Mouse (Mus musculus) hindbrain, embryonic 12.5 days (tissue): ENCODE measurements at regions not wholly inside any gene's neighbourhood (a gene's known extent, or its start where the extent isn't known, plus 50 kb on each side); places are given as distances from the start of the nearest gene placed in this dataset.

Source experiments
- ATAC-seq: fragments of 200-750 bp; cut with Nextera tagmentation; 2 replicates; pipeline ENCODE4 v1.8.0; 2017; ENCODE audit warnings: moderate TSS enrichment; ENCODE audit not compliant: low FRiP score
- H3K27ac ChIP-seq: fragments of 300-500 bp; sonication (generic); 2 replicates; pipeline ENCODE4 v1.5.1; 2016; ENCODE audit warnings: mild to moderate bottlenecking
- H3K27me3 ChIP-seq: fragments of 300-500 bp; sonication (generic); 2 replicates; pipeline ENCODE4 v1.6.1; 2016; ENCODE audit warnings: mild to moderate bottlenecking
- H3K36me3 ChIP-seq: fragments of 300-500 bp; sonication (generic); 2 replicates; pipeline ENCODE4 v1.6.1; 2016; ENCODE audit warnings: mild to moderate bottlenecking
- H3K4me1 ChIP-seq: fragments of 300-500 bp; sonication (generic); 2 replicates; pipeline ENCODE4 v1.6.1; 2016
- H3K4me2 ChIP-seq: fragments of 300-500 bp; sonication (generic); replicated peaks from 2 replicates; pipeline ENCODE4 v1.6.1; 2016; ENCODE audit warnings: mild to moderate bottlenecking
- H3K4me3 ChIP-seq: fragments of 300-500 bp; sonication (generic); 2 replicates; pipeline ENCODE4 v1.5.1; 2016; ENCODE audit warnings: mild to moderate bottlenecking
- H3K9ac ChIP-seq: fragments of 300-500 bp; sonication (generic); 2 replicates; pipeline ENCODE4 v1.6.1; 2016; ENCODE audit warnings: mild to moderate bottlenecking, moderate library complexity
- H3K9me3 ChIP-seq: fragments of 300-500 bp; sonication (generic); replicated peaks from 2 replicates; pipeline ENCODE4 v1.6.1; 2016; ENCODE audit warnings: mild to moderate bottlenecking
- WGBS: fragments of 180-500 bp; shearing (Covaris S2); methylation state at CpG from one replicate; pipeline ENCODE4 v1.1.7; 2016; 5-methylcytosine and 5-hydroxymethylcytosine counted together

DNA sequence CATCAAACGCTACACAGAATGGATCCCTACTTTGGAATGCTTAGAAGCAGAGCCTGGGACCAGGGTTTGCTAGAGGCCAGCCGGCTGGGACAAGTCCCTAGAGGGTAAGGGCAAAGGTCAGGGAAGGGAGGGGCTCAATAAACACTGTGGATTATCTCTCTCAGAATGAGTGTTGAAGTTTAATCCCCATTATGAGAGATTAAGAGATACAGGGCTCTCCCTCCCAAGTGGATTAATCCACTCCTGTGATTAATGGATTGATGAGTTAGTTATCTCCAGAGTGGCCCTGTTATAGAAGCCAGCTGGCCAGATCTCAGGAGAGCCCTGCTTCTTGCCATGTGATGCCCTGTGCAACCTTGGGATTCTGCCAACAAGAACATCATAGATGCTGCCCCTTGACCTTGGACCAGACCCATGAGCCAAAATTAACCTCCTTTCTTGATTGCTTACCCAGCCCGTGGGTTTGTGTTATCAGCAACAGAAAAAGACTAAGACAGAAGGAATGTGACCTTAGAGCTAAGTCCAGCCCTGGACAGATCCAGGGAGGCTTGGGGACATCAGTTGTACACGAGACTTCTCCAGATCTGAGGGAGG, 119.6 kb upstream of the Slc22a12 start:
- no peak overlapping the region for H3K9ac ChIP-seq
- H3K27me3 ChIP-seq: no peaks in the 10 kb centered on the region
- H3K36me3 ChIP-seq: no peaks in the 10 kb centered on the region
- H3K4me3 ChIP-seq: no peak overlapping the region
- H3K27ac ChIP-seq: no peak overlapping the region
- H3K4me2 ChIP-seq: no peak overlapping the region
- no peaks in the 10 kb centered on the region for H3K9me3 ChIP-seq
- peaks cover 4% of the 10 kb centered on the region; the same call in 1 of the 2 replicates for H3K4me1 ChIP-seq
- WGBS: 35% methylated on average over 4 of the region's 4 CpGs
- no peak for ATAC-seq

DNA sequence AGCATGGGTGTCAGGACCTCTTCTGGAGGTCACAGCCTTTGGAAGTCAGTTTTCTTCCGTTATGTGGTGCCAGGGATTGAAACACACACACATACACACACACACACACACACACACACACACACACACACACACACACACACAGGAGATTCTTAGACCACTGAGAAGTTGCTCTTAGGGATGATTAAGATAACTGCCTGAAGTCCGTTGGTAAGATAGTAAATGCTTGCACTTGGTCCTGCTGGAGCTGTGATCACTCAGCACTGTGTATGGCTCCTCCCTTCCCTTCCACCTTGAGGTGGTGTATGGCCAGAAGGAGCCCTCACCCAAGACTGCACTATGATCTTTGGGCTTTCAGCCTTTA, 118.7 kb upstream of the Slc22a12 start:
- Histone ChIP-seq H3K4me3 (no peak overlapping the region), H3K4me2 (no peak overlapping the region), H3K27me3 (no peaks in the 10 kb centered on the region), H3K36me3 (no peaks in the 10 kb centered on the region), H3K4me1 (peaks cover 4% of the 10 kb centered on the region; the same call in 1 of the 2 replicates), H3K9me3 (no peaks in the 10 kb centered on the region), H3K9ac (no peak overlapping the region), H3K27ac (no peak overlapping the region)
- 59% methylated on average over 2 of the region's 2 CpGs for WGBS
- ATAC-seq: no peak

- no peak overlapping the region for H3K27ac ChIP-seq
- no peaks in the 10 kb centered on the region for H3K27me3 ChIP-seq
- ATAC-seq: no peak
- H3K4me2 ChIP-seq: no peak overlapping the region
- WGBS: 36% methylated on average over 8 of the region's 8 CpGs
- H3K9ac ChIP-seq: no peak overlapping the region
- no peak overlapping the region for H3K4me3 ChIP-seq
- no peaks in the 10 kb centered on the region for H3K9me3 ChIP-seq
- H3K36me3 ChIP-seq: no peaks in the 10 kb centered on the region
- peaks cover 4% of the 10 kb centered on the region; the same call in 1 of the 2 replicates for H3K4me1 ChIP-seq
These were observed 118.1 kb upstream of the Slc22a12 start for GRCm38 (mm10) chr19:6660723-6661507.

DNA sequence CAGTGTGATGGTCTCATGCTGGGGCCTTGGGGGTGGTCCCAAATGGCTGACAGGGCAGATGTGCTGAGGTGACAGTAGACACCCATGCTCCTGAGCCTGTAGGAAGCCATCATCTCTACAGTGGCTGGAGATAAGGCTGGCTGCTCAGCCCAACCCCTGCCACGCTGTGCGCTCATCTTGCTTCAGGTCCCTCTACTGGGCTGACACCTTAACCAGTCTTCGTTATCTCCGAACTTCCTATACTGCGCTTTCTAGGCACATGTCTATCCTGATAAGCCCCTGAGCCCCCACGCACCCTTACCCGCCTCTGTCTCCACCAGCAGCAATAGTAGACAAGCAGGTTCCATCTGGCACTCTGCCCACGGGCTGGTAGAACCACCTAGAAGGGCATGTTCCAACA, 117.3 kb upstream of the Slc22a12 start:
- Histone ChIP-seq H3K27ac (no peak overlapping the region), H3K36me3 (no peaks in the 10 kb centered on the region), H3K9ac (no peak overlapping the region), H3K4me2 (no peak overlapping the region), H3K27me3 (no peaks in the 10 kb centered on the region), H3K9me3 (no peaks in the 10 kb centered on the region), H3K4me3 (no peak overlapping the region), H3K4me1 (peaks cover 4% of the 10 kb centered on the region; the same call in 1 of the 2 replicates)
- WGBS: 87% methylated on average over 8 of the region's 8 CpGs
- ATAC-seq: no peak

DNA sequence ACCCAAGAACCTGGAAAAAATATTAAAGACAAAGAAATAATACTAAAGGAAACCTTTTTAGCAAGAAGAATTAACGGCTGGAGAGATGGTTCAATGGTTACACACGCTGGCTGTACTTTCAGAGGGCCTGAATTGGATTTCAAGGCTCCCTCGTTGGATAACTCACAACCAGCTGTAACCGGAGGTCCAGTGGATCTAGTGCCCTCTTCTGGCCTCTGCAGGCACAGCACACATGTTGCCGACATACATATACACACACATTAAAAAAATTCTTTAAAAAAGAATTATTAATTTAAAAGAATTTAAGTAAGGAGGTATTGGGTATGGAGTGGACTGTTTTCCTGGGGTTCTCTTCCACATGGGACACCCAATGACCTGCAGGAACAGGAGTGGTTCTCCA, 111.7 kb upstream of the Slc22a12 start:
- no peak for ATAC-seq
- Histone ChIP-seq H3K4me3 (no peak overlapping the region), H3K27me3 (no peaks in the 10 kb centered on the region), H3K4me1 (peaks cover 6% of the 10 kb centered on the region; the same call in 1 of the 2 replicates), H3K27ac (no peak overlapping the region), H3K9ac (no peak overlapping the region), H3K4me2 (no peak overlapping the region), H3K9me3 (no peaks in the 10 kb centered on the region), H3K36me3 (no peaks in the 10 kb centered on the region)
- 84% methylated on average over 5 of the region's 5 CpGs for WGBS

DNA sequence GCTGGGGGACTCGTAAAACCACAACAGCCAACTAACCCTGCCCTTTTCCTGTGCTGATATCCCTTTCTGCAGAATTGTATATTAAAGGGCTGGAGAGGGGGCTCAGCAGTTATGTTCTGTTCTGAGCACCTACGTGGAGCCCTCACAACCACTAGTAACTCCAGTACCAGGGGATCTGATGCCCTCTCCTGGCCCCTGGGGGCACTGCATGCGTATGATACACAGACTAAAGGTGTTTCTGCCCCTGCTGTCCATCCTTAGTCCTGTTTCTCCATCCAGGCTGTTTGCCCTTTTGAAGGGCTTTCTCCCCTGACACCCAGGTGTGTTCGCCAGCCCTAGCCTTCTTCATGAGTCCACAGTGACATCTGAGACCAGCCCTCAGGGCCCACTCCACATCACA, 109.9 kb upstream of the Slc22a12 start:
- H3K9me3 ChIP-seq: no peaks in the 10 kb centered on the region
- WGBS: 73% methylated on average over 4 of the region's 4 CpGs
- H3K36me3 ChIP-seq: no peaks in the 10 kb centered on the region
- peaks cover 6% of the 10 kb centered on the region; the same call in 1 of the 2 replicates for H3K4me1 ChIP-seq
- no peak overlapping the region for H3K9ac ChIP-seq
- H3K4me2 ChIP-seq: no peak overlapping the region
- H3K27me3 ChIP-seq: no peaks in the 10 kb centered on the region
- no peak overlapping the region for H3K4me3 ChIP-seq
- no peak for ATAC-seq
- H3K27ac ChIP-seq: no peak overlapping the region

DNA sequence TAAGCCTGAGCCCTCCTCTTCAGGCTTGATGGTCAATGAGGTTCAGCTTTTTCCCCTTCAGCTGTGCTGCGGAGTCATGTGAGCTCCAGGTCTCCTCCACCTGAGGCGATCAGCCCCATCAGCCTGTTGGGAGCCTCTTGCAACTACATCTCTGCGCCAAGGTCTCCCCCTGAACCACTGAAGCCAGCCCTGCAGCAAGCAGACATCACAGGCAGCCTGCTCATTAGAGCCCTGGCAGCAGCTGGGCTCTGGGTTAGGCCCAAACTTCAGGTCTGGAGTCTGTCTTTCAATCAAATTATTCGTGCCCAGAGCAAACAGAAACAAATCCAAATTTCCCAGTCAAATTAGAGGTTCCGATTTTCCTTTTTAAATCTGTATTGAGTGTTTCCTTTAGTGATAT, 108.4 kb upstream of the Slc22a12 start:
- Histone ChIP-seq H3K4me3 (no peak overlapping the region), H3K4me2 (no peak overlapping the region), H3K4me1 (peaks cover 6% of the 10 kb centered on the region; the same call in 1 of the 2 replicates), H3K9me3 (no peaks in the 10 kb centered on the region), H3K27me3 (no peaks in the 10 kb centered on the region), H3K27ac (no peak overlapping the region), H3K36me3 (no peaks in the 10 kb centered on the region), H3K9ac (no peak overlapping the region)
- no peak for ATAC-seq
- WGBS: 70% methylated on average over 5 of the region's 5 CpGs

GRCm38 (mm10) chr19:6649885-6650284, 107.1 kb upstream of the Slc22a12 start:
- Histone ChIP-seq H3K9ac (no peak overlapping the region), H3K4me2 (no peak overlapping the region), H3K4me1 (peaks cover 10% of the 10 kb centered on the region), H3K27ac (no peak overlapping the region), H3K4me3 (no peak overlapping the region), H3K9me3 (no peaks in the 10 kb centered on the region), H3K27me3 (no peaks in the 10 kb centered on the region), H3K36me3 (no peaks in the 10 kb centered on the region)
- 85% methylated on average over 4 of the region's 4 CpGs for WGBS
- ATAC-seq: no peak

- Histone ChIP-seq H3K4me1 (peaks cover 10% of the 10 kb centered on the region), H3K9ac (no peak overlapping the region), H3K9me3 (no peaks in the 10 kb centered on the region), H3K27ac (no peak overlapping the region), H3K4me3 (no peak overlapping the region), H3K36me3 (no peaks in the 10 kb centered on the region), H3K27me3 (no peaks in the 10 kb centered on the region), H3K4me2 (no peak overlapping the region)
- no peak for ATAC-seq
- WGBS: 89% methylated on average over 4 of the region's 4 CpGs
These were observed 104.9 kb upstream of the Slc22a12 start for GRCm38 (mm10) chr19:6647686-6648085.

DNA sequence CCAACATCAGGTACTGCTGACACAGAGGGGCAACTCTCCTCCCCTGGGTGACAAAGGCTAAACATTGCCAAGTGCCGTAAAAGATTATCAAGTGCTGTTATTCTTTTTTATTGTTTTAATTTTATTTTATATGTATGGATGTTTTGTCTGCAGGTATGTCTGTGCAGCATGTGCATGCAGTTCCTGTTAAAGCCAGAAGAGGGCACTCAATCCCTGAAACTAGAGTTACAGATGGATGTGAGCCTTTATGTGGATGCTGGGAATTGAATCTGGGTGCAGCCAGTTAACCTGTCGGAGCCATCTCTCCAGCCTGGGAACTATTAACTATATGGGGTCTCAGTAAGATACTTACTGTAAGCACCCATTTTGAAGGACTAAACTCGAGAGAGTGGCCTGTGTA, 104.4 kb upstream of the Slc22a12 start:
- no peaks in the 10 kb centered on the region for H3K27me3 ChIP-seq
- WGBS: 91% methylated on average over 3 of the region's 3 CpGs
- ATAC-seq: no peak
- no peaks in the 10 kb centered on the region for H3K36me3 ChIP-seq
- no peaks in the 10 kb centered on the region for H3K9me3 ChIP-seq
- no peak overlapping the region for H3K27ac ChIP-seq
- no peak overlapping the region for H3K9ac ChIP-seq
- peaks cover 10% of the 10 kb centered on the region for H3K4me1 ChIP-seq
- H3K4me3 ChIP-seq: no peak overlapping the region
- H3K4me2 ChIP-seq: no peak overlapping the region

DNA sequence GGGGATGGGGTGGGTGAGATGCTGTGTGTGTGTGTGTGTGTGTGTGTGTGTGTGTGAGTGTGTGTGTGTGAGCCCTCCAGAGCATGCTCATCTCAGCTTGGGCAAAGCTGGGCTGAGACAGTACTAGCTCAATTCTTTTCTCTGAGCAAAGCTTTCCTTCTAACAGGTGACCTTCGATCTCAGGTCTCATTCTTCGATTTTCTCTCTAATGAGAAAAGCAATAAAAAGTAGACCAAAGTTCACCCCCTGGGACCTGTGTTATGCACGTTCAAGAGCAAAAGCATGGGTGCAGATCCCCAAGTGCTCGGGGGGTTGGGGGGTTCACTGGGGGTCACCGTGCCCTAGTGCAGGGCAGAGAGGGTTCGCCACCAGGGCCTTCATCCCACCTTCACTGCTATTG, 103.1 kb upstream of the Slc22a12 start:
- H3K27ac ChIP-seq: no peak overlapping the region
- H3K9me3 ChIP-seq: no peaks in the 10 kb centered on the region
- no peak overlapping the region for H3K9ac ChIP-seq
- H3K36me3 ChIP-seq: no peaks in the 10 kb centered on the region
- H3K4me1 ChIP-seq: peaks cover 6% of the 10 kb centered on the region
- ATAC-seq: no peak
- no peak overlapping the region for H3K4me3 ChIP-seq
- 91% methylated on average over 6 of the region's 6 CpGs for WGBS
- H3K4me2 ChIP-seq: 0 out of 2 replicates have a peak overlapping the region, but pooled peaks have one; percentile 11
- H3K27me3 ChIP-seq: no peaks in the 10 kb centered on the region

- Histone ChIP-seq H3K4me1 (peaks cover 4% of the 10 kb centered on the region; the same call in 1 of the 2 replicates), H3K9ac (no peak overlapping the region), H3K4me2 (no peak overlapping the region), H3K36me3 (no peaks in the 10 kb centered on the region), H3K27ac (no peak overlapping the region), H3K27me3 (no peaks in the 10 kb centered on the region), H3K4me3 (no peak overlapping the region), H3K9me3 (no peaks in the 10 kb centered on the region)
- ATAC-seq: no peak
- WGBS: 89% methylated on average over 6 of the region's 6 CpGs
These were observed 102.0 kb upstream of the Slc22a12 start for GRCm38 (mm10) chr19:6644871-6645270.

GRCm38 (mm10) chr19:6639681-6640080, 96.8 kb upstream of the Slc22a12 start:
- WGBS: 89% methylated on average over 7 of the region's 7 CpGs
- no peaks in the 10 kb centered on the region for H3K4me1 ChIP-seq
- H3K4me2 ChIP-seq: no peak overlapping the region
- H3K9ac ChIP-seq: no peak overlapping the region
- H3K27me3 ChIP-seq: no peaks in the 10 kb centered on the region
- H3K9me3 ChIP-seq: peaks cover 5% of the 10 kb centered on the region; the same call in 1 of the 2 replicates
- H3K36me3 ChIP-seq: no peaks in the 10 kb centered on the region
- no peak overlapping the region for H3K27ac ChIP-seq
- H3K4me3 ChIP-seq: no peak overlapping the region
- ATAC-seq: no peak
